In the genomic region with DNA sequence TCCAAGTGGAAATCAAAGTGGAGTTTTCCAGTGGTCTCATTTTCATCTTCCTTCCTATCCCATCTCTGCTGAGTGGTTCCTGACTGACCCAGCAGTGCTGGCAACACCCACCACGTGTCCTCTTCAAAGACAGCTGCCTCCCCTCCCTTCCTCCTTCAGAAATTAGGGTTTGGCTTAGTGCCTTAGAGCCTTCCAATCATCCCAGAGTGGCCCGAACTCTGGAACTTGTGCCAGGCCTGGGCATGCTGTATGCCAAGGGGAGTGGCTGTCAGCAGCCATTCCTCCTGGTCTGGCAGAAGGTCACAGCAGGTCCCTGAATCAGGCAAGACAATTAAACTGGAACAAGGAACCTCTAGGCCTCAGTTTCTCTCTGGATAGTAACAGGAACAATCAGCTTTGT, we compare ENCODE assay signal across 10 mouse cellular contexts. TPM values are rescaled to one million over a fixed set of nuclear protein-coding genes. Genes with fewer than 3 reads are reported as not detected.
DNase-seq lines count a peak whose midpoint lies in the region; ATAC-seq and TF ChIP-seq lines count a peak whose summit lies in the region.
"Had no signal": no experiment of that assay in that cellular context is flagged by ENCODE, and none has a peak within 500 bp of the region (broad histone marks: within the 10 kb centered on the region; RNA-seq: fewer than 3 reads in every experiment).

No protein-coding gene starts in this region.

- peak overlapping the region; percentile 78 for H3K27ac ChIP-seq in gastrocnemius, adult 2 months
- H3K27ac ChIP-seq in hindbrain, embryonic 16.5 days (ENCODE audit: low read depth, low read length) = peak overlapping the region; percentile 31; the same call in 1 of the 2 replicates

- no peaks in the 10 kb centered on the region for H3K9me3 ChIP-seq in hindbrain, embryonic 16.5 days (ENCODE audit: control insufficient read depth, low read length)

- H3K4me2 ChIP-seq in hindbrain, embryonic 16.5 days (ENCODE audit: low read length) = no peak overlapping the region

- H3K4me3 ChIP-seq in gastrocnemius, adult 2 months = no peak overlapping the region
- H3K4me3 ChIP-seq in hindbrain, embryonic 16.5 days (ENCODE audit: low read length) = no peak overlapping the region

- H3K4me1 ChIP-seq in hindbrain, embryonic 16.5 days (ENCODE audit: control insufficient read depth, insufficient read depth, low read depth, low read length) = peaks cover 13% of the 10 kb centered on the region

- H3K36me3 ChIP-seq in hindbrain, embryonic 16.5 days (ENCODE audit: control insufficient read depth, insufficient read depth, low read length) = no peaks in the 10 kb centered on the region

- H3K9ac ChIP-seq in hindbrain, embryonic 16.5 days (ENCODE audit: low read depth, low read length) = no peak overlapping the region

- DNase-seq in gastrocnemius, adult 2 months = peak; percentile 49
- DNase-seq in gastrocnemius, adult 18-20 months (ENCODE audit: low spot score) = no peak
- peak; percentile 43 for DNase-seq in ovary, postnatal 36 days (ENCODE audit: low spot score)
- no peak for DNase-seq in ovary, postnatal 10 days (ENCODE audit: low spot score)
- DNase-seq in skeletal muscle tissue, adult 2 months (ENCODE audit: low read depth, low spot score) = peak; percentile 29
- no peak for DNase-seq in left cerebral cortex, adult 8-10 months (ENCODE audit: low spot score in 2 of 2)
- no peak for DNase-seq in layer of hippocampus, adult 11-12 months (ENCODE audit: low spot score)

- ATAC-seq in hindbrain, embryonic 16.5 days = peak; percentile 65

- TF ChIP-seq CTCF in gastrocnemius, adult 2 months (IDR thresholded peaks at IDR 0.05) = no peak

- WGBS in hindbrain, embryonic 16.5 days = 19% methylated on average over 2 of the region's 2 CpGs

- peaks cover 5% of the 10 kb centered on the region for H3K27me3 ChIP-seq in hindbrain, embryonic 16.5 days (replicated peaks; ENCODE audit: control insufficient read depth, insufficient read depth, low read length)

- intact Hi-C loops in gastrocnemius, adult 2 months (cut with DNase I) = no loop called here

RNA-seq across cellular contexts. Expression of gene Mmp28, which starts 3.1 kb away (rescaled TPM):
- 1 to 10 TPM; 1.9 to 3.2 TPM for total RNA-seq in gastrocnemius, adult 2 months (2021)
- total RNA-seq in gastrocnemius, adult 18-20 months (2021) = 1 to 10 TPM; 1.4 TPM
- 3.2 and 3.4 TPM in 2 replicates for polyA plus RNA-seq in hindbrain, embryonic 16.5 days (2015; fragmentation: Nextera tagmentation; extraction: Ambion mirVana)
- 1 to 10 TPM; 3.7 to 5.0 (median 4.2) TPM for total RNA-seq in left cerebral cortex, adult 8-10 months (2022)
- total RNA-seq: neutrophil, adult 5-6 weeks had no signal

RNA-seq across cellular contexts. Expression of gene Taf15, which starts 6.9 kb away (rescaled TPM):
- total RNA-seq in gastrocnemius, adult 2 months (2021) = 10 to 100 TPM; 27.1 to 30.5 TPM
- total RNA-seq in gastrocnemius, adult 18-20 months (2021) = 10 to 100 TPM; 18.6 to 21.3 TPM
- polyA plus RNA-seq in hindbrain, embryonic 16.5 days (2015; fragmentation: Nextera tagmentation; extraction: Ambion mirVana) = 7.3 and 9.4 TPM in 2 replicates
- total RNA-seq in left cerebral cortex, adult 8-10 months (2022) = 10 to 100 TPM; 50.1 to 67.1 (median 54.3) TPM

RNA-seq across cellular contexts. Expression of gene 1700020L24Rik, which starts 28.5 kb away (rescaled TPM):
- total RNA-seq in gastrocnemius, adult 2 months (2021) = not detected
- not detected for total RNA-seq in gastrocnemius, adult 18-20 months (2021)
- polyA plus RNA-seq in hindbrain, embryonic 16.5 days (2015; fragmentation: Nextera tagmentation; extraction: Ambion mirVana) = 0.50 and 0.56 TPM in 2 replicates
- 1 to 10 TPM in 1 of 4 experiments, under 1 TPM in 2, not detected in 1; 0.59 to 1.3 (median 0.80) TPM for total RNA-seq in left cerebral cortex, adult 8-10 months (2022)
- total RNA-seq: layer of hippocampus, postnatal 14 days had no signal

RNA-seq across cellular contexts. Expression of gene Gas2l2, which starts 36.7 kb away (rescaled TPM):
- not detected for total RNA-seq in gastrocnemius, adult 2 months (2021)
- not detected for total RNA-seq in gastrocnemius, adult 18-20 months (2021)
- polyA plus RNA-seq in hindbrain, embryonic 16.5 days (2015; fragmentation: Nextera tagmentation; extraction: Ambion mirVana) = 0.92 and 1.2 TPM in 2 replicates
- under 1 TPM in 3 of 4 experiments, not detected in 1; 0.11 to 0.27 (median 0.14) TPM for total RNA-seq in left cerebral cortex, adult 8-10 months (2022)
- total RNA-seq: neutrophil, adult 5-6 weeks had no signal

RNA-seq across cellular contexts. Expression of gene Heatr9, which starts 56.0 kb away (rescaled TPM):
- not detected for total RNA-seq in gastrocnemius, adult 2 months (2021)
- not detected for total RNA-seq in gastrocnemius, adult 18-20 months (2021)
- not detected in 2 replicates for polyA plus RNA-seq in hindbrain, embryonic 16.5 days (2015; fragmentation: Nextera tagmentation; extraction: Ambion mirVana)
- total RNA-seq in left cerebral cortex, adult 8-10 months (2022) = not detected
- total RNA-seq: layer of hippocampus, postnatal 14 days; neutrophil, adult 5-6 weeks had no signal

Comparison
In these comparisons a context has a peak if more than half of its experiments do, and no peak if none do; other contexts are left out.
1. DNase-seq: peak in gastrocnemius, adult 2 months (single experiment), ovary, postnatal 36 days (single experiment) and skeletal muscle tissue, adult 2 months (single experiment); none in gastrocnemius, adult 18-20 months (single experiment), ovary, postnatal 10 days (single experiment), left cerebral cortex, adult 8-10 months (0 of 2) and layer of hippocampus, adult 11-12 months (single experiment).